Mouse (Mus musculus): Measurements from ENCODE around the gene Zfp960. TPM values are rescaled to one million over a fixed set of nuclear protein-coding genes. Genes with fewer than 3 reads are reported as not detected.
"Not testable (repeated sequence)": the region's sequence is repeated elsewhere in the genome, so short reads cannot be mapped to it uniquely, and the experiment has no call there.

Gene Zfp960
- total RNA-seq (2022), result 1 to 10 TPM; 5.8 to 7.0 (median 6.2) TPM

GRCm38 (mm10) chr17:17063628-17064494, at the start of gene Zfp960:
Zfp960 (plus strand) TSS chr17:17064113.
- DNase-seq (ENCODE audit: low spot score in 2 of 2), result peak; percentile 56 to 66

- DNase-seq (ENCODE audit: low spot score in 2 of 2), result not testable (repeated sequence)
Observed at GRCm38 (mm10) chr17:17018071-17018470, 45.8 kb upstream of the Zfp960 start.

GRCm38 (mm10) chr17:17059566-17059965, 4.3 kb upstream of the Zfp960 start:
- DNase-seq (ENCODE audit: low spot score in 2 of 2), result not testable (repeated sequence)

- not testable (repeated sequence) for DNase-seq (ENCODE audit: low spot score in 2 of 2)
Observed at GRCm38 (mm10) chr17:17120830-17121502, 57.1 kb downstream of the Zfp960 start, which contains the start of gene Zfp97. Zfp97 (plus strand) TSS chr17:17121415.

Other genes with a start within 250 kb of the Zfp960 start
- 1 to 10 TPM; 4.0 to 4.5 (median 4.4) TPM for gene Zfp97, start 57.3 kb downstream of the Zfp960 start, total RNA-seq (2022)

Data from gastrocnemius, adult 8-10 months (tissue).